Mouse (Mus musculus) common myeloid progenitor, adult 5-6 weeks (primary cell): ENCODE measurements at regions not wholly inside any gene's neighbourhood (a gene's known extent, or its start where the extent isn't known, plus 50 kb on each side); places are given as distances from the start of the nearest gene placed in this dataset.

Source experiments
- ATAC-seq: replicated peaks from 2 replicates; pipeline ENCODE4 v1.8.0; 2016; ENCODE audit warnings: low read depth, mild to moderate bottlenecking, moderate TSS enrichment, inconsistent platforms; ENCODE audit not compliant: poor library complexity, severe bottlenecking

GRCm38 (mm10) chr1:23214462-23215158, 112.6 kb upstream of the 4933415F23Rik start:
- ATAC-seq: no peak

GRCm38 (mm10) chr1:23207843-23208242, 105.8 kb upstream of the 4933415F23Rik start:
- no peak for ATAC-seq

DNA sequence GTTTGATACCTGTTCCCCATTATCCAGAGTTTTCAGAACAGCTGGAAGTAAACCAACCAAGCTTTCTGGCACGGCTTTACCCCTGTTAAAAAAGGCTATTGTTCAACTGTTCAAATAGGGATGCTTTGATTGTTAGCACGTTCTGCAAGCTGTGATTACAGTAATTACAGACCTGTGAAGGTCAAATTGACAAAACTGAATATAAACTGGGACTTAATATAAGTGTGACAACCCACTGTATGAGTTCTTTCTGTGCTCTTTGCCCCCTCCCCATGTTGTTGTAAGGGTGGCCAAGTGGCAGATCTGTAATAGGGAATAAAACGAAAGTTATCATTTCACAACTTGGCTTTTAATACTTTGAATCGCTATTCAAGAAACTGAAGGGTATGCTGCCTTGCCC, 105.0 kb upstream of the 4933415F23Rik start:
- no peak for ATAC-seq

DNA sequence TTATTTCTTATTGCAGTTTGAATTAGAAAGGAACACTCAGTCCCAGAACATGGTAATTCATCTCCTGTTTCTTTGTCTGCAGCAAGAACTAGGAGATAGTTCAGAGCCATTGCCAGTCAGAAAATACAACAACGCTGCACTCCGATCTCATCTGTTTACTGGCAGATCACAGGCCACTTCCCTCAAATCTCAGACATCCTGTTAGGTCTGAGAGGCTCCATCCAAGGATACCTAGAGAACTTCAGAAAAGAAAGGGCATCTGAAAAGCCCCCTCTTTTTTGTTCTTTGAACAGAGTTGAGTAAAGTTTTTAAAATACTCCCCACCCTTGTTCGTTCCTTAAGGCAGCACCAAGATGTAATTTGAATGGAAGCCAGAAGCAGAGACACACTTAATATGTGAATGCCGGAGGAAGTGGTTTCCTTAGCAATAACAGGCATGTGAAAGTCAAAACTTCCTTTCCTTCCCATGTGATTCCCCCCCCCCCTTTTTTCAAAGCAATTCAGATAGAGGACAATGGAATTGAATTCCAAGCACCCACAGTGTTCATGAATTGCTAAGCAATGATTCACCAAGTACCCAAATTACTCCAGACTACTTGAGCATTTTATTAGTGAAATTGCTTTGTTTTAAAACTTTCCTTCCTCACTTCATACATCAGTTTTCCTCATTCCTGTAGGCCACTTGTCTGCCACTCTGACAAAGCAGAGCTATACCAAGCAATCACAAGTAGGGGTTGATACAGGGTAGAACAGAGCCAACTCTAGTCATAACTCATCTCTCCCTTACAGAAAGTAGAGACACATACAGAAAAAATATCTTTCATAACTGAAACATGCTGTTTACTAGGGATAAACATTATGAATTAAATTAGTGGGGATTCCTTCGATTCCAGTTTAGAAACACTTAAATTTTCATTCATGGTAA, 100.7 kb upstream of the 4933415F23Rik start:
- no peak for ATAC-seq

DNA sequence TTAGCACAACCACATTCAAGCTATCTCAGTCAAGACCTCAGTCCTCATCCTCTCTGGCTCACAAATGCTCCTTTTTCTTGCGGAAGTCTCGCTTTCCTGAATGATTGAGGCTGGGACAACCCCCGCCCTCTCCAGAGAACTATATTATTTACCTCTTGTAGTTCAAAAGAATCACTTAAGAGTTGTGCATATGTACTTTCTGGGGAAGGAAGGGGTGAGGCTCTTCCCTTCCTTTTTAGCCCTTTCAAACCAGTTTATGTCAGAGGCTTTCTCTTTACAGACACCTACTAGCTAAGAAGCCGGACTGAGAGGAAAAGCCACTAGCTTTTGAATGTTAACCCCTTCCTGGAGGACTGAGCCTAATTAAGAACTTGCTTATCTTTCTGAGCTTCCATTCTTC, 98.4 kb upstream of the 4933415F23Rik start:
- no peak for ATAC-seq

DNA sequence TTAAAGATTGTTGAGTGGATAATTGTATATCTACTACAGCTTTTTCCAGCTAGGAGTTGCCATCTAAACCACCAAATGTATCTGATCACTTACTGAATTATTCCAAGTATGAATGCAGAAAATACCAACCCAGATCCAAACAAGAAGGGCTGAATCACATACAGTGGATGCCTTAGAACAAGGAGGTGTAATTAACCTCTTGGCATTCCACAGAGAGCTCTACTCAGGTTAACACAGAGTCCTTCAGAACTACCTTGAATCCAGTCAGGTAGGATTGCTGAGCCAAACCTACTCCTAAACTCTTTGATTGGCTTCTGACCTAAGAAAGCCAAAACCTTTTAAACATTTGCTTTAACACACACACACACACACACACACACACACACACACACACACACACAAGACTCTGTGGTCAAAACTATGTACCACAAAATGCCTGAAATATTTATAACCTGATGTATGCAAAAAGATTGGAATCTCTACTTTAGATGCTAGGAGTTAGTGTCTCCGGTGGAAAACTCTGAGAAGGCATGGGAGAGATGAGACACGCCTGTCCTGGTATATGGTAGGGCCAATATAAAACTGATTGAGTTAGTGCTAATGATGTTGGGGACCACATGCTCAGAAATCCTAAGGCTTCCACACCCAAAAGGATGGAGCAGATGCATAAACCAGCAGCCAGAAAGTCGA, 88.4 kb upstream of the 4933415F23Rik start:
- no peak for ATAC-seq

DNA sequence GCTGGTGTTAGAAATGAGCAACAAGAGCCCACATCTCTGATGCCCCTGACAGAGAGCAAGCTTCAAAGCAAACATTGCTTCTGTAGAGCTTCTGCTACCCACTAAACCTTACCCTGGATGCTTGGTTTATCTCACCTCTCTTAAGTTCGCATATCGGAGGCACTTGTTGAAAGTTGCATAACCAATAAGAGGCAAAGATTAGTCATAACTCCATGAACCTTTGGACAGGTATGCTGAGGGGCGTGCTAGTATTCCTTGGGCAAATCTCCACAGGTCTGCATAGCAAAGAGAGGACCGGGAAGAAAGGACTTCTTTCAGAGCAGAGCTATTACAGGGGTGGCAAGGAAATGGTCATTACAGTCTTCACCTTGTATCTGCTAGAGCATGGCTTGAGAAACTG, 87.7 kb upstream of the 4933415F23Rik start:
- ATAC-seq: no peak

DNA sequence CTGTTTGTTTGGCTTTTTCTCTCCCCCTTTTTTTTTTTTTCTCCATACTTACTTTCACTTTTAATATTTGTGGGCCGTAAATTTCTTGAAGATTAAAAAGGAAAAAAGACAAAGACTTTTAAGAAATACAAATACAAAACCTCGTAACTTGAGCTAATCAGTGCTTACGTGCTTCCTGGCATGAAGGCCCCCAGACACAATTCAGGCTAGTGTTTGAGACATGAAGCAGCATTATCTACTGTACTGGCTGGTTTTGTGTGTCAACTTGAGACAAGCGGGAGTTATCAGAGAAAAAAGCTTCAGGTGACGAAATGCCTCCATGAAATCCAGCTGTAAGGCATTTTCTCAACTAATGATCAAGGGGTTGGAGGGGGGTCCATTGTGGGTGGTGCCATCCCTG, 86.2 kb upstream of the 4933415F23Rik start:
- ATAC-seq: no peak

DNA sequence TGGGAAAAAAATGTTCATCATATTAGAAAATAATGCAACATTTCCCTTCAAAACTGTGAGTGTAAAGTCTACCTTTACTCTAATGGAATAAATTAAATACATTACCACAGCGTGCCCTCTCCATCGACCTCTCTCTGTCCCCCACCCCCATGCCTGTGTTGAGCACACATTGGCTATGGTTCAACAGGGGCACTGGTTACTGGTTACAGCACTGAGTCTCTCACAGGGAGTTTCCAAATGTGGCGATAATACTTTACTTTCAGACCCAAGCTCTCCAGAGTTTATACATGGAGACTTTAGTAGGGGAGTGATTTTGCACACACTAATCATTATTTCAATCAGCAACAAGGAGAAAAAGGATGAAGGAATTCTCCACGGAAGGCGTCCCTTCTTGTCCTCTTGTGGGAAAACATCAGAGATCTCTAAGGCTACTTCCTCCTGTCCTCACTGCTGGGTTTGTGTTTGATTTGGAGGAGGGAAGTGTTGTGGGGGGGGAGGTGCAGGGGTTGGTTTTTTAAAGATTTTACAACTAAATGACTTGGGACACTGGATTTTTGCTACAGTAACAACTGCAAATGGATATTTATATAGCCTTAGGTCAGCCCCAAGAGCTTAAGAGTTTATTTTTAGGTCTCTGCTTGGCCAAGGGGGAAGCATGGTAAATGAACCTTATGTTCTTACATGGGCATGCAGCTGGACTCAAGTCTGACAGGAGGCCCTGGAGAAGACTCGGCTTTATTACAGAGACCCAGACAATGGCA, 85.6 kb upstream of the 4933415F23Rik start:
- no peak for ATAC-seq

DNA sequence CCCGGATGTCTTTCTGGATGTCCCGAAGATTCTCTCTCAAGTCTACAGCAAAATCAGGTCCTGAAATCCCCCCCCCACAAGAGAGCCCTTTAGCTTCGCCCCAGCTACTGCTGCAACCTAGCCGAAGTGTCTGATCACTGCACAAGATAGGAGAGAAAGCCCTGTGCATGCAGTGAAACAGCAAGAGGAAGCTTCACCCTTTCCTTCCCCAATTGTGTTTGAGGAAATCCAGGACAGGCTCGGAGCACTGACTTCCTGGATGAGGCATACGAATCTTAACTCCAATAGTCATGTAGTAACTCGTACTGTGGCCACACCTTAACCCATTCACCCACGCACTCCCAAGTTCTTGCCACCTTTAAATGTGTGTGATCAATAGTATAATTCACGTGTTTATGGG, 82.7 kb upstream of the 4933415F23Rik start:
- 0 out of 2 replicates have a peak, but pooled peaks have one; percentile 22 for ATAC-seq

GRCm38 (mm10) chr1:23182541-23182940, 80.5 kb upstream of the 4933415F23Rik start:
- no peak for ATAC-seq

DNA sequence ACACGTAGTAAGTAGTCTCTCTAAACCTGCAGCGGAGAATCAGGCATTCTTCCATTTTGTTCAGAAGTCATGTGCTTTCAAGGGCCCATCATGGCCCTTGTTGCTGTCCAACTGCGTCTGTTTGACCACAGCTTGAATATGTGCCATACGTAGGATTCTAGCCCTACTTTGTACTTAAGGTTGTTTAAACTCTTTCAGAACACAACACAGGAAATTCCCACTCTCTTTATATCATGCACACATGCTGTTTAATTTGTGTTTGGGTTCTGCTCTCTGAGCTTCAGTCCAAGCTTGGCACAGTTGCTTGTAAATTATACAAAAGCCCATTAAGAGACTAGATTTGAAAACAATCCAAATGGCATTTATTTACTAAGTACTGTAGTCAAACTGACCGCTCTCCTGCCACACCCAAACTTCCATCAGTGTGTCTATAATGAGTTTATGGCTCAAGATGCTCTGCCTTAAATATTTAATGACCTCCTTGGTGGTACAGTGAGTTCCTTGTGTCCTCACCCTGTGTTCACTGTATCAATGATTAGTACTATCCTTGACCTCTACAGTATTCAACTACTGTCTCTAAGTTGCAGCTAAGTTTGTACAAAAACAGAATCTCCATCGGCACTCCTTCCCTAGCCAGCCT, 76.4 kb upstream of the 4933415F23Rik start:
- ATAC-seq: no peak

DNA sequence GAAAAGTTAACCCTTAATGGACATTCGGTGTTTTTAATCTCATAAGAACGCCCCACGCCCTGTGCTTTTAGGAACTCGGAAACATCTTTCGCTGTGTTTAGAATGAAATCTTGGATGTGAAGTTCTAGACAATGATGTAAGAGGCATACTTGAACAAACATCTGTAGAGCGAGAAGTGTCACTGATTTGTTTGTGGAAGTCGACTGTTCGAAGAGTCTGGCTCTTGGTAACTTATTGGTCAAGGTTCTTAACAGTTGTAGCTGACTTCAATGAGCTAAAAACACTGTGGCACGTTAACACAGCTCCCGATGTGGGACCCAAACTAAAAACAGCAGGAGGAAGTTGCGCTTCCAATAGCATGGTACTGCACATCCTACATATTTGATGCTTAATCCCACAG, 72.0 kb upstream of the 4933415F23Rik start:
- ATAC-seq: no peak

GRCm38 (mm10) chr1:23173054-23173802, 71.2 kb upstream of the 4933415F23Rik start:
- no peak for ATAC-seq

DNA sequence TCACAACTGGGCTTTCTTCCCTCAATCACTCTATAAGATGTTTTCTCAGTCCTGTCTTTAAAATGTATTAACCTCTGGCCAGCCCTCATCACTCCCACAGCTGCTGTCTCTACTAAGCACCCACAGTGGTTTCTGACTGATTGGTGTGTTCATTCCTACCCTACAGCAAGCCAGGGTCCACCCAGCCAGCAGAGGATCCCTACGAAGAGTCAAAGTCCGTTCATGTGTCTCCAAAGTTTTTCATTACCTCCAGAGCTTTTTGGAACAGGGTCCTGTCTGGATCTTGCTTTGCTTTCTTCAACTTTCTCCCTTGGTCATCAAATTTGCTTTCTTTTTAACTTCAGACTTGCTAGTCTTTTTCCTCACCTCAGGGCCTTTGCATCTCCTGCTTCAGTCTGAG, 69.3 kb upstream of the 4933415F23Rik start:
- no peak for ATAC-seq

- ATAC-seq: no peak
Observed at GRCm38 (mm10) chr1:23170711-23171110, 68.7 kb upstream of the 4933415F23Rik start.

DNA sequence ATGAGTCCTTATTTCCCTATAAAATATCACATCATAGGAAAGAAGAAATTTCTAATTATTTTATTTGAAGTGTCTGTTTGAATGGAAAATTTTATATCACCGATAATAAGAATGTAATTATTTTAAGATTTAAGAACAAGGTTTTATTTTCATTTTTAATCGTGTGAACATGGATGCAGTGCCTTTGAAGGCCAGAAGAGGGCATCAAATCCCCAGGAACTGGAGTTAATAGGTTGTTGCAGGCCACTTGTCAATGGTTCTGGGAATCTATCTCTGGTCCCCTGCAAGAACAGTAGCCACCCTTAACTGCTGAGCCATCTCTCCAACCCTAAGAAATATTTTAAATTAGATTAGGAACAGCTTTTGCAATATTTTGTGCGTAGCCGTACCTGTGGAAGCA, 66.5 kb upstream of the 4933415F23Rik start:
- no peak for ATAC-seq

DNA sequence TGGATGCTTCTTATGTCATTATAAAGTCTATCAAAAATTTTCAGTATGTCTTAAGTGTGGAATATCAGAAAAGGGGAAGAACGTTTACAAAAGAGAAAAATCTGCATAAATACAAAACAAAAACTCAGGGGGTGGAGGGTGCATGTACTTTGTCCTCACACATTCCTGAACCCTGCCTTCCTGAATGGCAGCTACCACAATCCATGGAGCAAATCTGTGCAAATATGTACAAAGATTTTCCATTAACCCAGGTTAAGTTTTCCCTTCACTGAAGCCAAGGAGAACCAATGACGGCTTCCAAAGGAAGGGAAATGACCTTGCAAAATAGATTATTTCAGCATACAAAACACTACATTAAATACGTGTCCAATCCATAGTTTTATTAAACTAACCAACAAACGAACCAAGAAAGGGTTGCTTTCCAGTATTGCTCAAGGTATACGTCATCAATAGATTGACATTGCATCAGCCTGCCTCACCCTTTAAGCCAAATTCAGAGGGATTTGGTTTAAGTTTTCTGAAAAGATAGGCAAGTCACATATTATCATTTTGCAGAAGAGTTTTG, 61.4 kb upstream of the 4933415F23Rik start:
- ATAC-seq: no peak

DNA sequence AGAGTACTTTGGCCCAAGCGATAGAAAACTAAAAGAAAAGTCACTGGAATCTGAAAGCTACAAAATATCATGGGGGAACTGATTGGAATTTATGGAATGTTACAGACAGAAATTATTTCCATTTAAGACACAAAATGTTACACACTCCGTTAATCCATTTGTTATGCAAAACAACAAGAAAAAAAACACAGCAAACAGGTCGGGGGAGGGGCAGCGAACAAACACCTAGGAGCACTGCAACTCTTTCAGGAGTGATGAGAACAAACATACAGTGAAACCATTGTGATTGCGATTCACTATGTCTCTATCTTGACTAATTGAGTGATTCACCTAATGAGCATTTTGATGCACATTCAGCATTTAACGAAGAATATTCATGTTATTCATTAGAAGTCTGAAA, 60.7 kb upstream of the 4933415F23Rik start:
- ATAC-seq: no peak
